Mouse (Mus musculus): ENCODE measurements around the gene Aldoc. TPM values are rescaled to one million over a fixed set of nuclear protein-coding genes. Genes with fewer than 3 reads are reported as not detected.

The Aldoc gene
- polyA plus RNA-seq, 1 experiment: 4.1 TPM

DNA sequence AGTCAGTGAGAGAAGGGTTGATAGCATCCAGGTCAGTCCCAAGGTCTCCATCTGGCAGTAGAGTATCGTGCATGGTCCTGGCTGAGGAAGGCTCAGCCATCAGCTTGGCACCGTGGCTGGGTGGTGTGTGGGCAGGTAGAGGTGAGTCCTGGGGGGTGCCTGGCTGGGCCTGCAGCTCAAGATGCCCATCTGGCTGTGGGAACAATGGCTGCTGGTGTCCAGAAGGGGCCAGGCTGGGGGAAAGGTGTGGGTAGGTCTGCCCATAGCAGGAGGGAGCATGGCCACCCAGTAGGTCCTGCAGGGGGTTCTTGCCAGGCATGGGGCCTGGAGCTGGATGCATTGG lies 38.0 kb downstream of the Aldoc start:
- DNase-seq (ENCODE audit: low spot score): no peak

DNA sequence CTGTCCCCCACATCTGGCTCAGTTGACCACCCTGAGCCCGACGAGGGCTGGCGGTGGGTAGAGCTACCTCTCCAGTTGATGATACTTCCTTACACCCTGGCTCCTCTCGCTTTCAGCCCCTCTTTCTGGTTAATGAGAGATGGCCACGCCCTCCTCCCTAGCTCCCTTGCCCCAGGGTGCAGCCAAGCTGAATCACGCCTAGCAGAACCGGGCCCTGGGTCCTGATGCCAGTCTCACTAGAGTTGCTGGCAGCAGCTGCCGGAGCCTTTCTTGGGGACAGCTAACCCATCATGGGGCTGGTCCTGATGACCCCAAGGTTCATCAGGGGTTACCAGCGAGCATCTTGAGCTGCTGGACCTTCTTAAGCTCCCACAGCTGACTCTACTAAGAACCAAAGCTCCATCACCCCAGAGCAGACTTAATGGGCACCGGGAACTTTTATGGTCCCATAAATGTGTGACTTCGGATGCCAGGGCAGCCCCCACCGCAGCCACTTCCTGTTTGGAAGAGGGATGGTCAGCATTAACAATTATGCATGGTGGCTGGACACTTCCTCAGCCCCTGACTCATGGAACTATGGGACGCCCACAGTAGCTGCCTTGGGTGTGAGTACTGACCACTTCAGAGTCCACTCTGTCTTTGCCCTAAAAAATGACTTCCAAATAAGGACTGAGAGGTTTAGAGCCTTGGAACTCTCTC lies 40.7 kb downstream of the Aldoc start:
- DNase-seq (ENCODE audit: low spot score): no peak

DNA sequence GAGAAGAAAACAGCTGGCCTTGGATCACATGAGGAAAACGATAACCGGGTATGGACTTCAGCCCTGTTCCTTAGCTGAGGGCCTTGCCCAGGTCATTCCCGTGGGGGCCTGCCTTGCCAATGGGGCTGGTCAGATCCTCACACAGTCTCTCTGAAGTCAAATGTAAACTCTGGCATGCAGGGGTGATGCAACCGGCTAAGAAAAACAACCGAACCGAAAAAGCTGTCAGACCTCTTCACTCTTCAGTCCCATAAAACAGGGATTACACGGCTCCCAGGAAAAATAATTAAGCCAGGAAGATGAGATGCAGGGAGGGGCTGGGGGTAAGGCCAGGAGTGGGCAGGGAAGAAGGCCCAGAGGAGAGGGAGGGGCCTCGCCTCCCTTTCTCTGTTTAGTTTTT lies 41.3 kb downstream of the Aldoc start:
- no peak for DNase-seq (ENCODE audit: low spot score)

DNA sequence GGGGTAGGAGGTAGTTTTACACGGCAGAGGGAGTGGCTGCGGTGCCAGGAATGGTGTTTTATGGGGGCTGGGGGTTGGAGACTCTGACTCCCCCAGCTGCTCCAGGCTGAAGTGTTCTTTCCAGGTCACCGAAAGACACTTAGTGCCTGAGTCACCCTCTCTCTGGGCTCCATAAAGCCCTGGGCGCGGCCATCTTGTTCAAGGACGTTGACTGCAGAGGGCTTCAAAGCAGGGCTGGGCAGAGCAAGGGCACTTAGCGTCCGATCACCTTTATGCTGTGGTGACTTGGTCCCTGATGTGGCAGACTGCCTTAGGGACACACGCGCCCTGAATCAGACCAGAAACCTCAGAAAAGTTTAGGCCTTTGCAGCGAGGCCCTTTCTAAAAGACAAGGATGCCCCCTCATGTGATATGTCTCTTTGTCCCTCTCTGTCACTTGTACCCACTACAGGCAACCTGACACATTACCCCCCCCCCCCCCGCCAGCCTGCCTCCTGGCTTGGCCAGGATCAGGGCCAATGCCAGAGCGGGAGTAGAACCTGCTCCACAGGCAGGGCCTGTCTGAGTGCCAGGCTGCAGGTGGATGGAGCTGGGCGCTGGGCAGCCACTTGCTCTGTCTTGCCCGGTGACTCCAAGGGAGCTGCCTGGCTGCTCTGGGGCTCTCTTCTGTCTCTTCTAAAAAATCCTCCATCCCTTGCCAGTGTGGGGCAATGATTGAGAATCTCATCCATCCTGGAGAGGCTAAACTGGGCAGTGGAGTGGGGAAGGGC lies 44.9 kb downstream of the Aldoc start:
- DNase-seq (ENCODE audit: low spot score): no peak

DNA sequence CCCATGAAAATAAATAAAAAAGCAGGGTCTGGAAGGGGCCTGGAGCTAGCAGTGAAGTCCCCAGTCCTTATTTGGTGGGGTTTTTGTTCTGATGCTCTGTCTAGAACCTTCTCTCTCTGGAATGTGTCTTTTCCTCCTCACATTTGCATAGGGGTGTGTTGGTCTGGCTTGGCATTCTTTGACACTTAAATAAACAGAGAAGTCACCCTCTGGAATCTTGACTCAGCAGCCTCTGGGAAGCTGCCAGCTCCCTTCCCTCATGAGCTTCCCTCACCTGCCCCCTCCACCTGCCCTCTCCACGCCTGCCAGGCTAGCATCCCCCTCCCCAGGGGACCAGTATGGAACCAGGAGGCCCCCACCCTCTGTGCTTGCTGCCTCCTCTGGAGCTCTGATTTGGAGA lies 47.6 kb downstream of the Aldoc start:
- no peak for DNase-seq (ENCODE audit: low spot score)

DNA sequence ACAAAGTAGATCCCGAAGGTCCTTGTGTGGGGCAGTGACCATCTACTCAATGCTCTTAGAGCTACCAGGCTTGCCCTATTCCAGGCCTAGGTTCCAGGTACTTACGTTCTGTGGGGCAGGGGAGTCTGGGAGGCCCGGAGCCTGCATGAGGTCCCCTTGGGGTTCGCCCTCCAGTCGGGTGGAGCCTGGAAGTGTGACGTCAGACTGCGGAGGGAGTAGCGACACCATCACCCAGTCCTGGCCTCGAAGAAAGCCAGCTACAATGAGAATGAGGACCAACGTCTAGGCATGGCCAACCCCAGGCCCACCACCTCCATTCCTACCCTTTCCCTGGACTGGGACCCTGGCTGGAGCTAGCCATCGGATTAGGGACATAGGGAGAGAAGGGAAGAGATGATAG lies 48.9 kb downstream of the Aldoc start:
- no peak for DNase-seq (ENCODE audit: low spot score)

DNA sequence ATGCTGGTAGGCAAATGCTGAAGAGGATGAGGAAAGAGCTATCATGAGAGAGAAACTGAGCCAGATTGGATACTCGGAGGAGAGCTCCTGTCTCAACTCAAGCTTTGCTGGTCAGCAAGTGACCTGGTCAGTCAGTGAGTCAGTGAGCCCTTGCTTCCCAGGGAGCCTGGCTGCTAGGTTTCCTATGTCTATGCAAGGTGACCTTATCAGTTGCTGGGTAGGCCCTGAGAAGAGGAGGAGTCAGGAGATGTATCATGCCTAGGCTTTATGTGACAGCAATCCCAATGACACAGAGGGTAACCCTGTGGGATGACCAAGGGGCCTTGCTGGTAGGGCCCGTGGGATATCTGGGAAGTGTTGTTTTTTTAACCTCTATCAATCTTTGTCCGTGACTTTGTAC lies 49.4 kb downstream of the Aldoc start:
- DNase-seq (ENCODE audit: low spot score): no peak

DNA sequence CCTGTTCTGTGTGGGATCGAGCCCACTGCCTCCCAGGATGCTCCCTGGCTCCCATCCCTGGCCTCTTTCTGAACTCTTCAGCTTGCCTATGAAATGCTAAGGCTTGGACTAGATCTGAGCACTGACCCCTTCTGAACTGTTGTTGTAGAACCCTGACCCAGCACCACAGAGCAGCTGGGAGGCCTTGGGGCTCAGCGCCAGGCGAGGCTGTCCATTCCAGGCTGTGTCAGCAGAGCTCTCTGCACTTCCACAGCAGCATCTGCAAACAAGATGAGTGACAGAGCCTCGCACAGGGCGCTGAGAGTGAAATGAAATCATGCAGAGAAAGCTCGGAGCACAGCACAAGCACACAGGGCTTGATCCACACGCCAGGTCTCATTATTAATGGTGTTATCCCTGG lies 49.8 kb downstream of the Aldoc start:
- no peak for DNase-seq (ENCODE audit: low spot score)

DNA sequence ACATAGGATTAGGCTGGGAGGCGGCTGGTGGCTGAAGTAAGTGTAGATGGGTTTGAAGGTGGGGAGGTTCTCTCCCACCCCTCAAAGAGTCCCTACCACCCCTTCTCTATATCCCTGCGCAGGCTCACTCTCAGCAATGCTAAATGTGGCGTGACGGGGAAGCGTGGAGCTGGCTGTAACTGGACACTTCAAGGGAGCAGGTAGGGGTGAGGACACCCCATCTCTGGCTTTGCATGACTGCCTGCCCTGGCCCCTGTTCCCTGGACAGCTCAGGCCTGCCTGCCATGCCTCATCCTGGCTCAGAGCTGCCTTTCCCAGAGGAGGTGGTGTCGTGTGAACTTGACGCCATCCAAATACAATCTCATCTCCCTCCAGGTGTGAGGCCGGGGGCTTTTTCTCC lies 51.4 kb downstream of the Aldoc start:
- DNase-seq (ENCODE audit: low spot score): no peak

Other genes starting within 250 kb of the Aldoc start
- gene Eral1, start 242.6 kb upstream of the Aldoc start, polyA plus RNA-seq (2012; rRNA removed): 23.0 and 28.0 TPM in 2 replicates
- gene Fam222b, start 228.3 kb upstream of the Aldoc start, polyA plus RNA-seq (2012; rRNA removed): 6.1 and 10.1 TPM in 2 replicates
- gene Traf4, start 157.4 kb upstream of the Aldoc start, polyA plus RNA-seq (2012; rRNA removed): 20.4 and 26.1 TPM in 2 replicates
- gene Nek8, start 146.3 kb upstream of the Aldoc start, polyA plus RNA-seq (2012; rRNA removed): 14.4 and 19.7 TPM in 2 replicates
- 24.1 and 33.5 TPM in 2 replicates for gene Tlcd1, start 146.3 kb upstream of the Aldoc start, polyA plus RNA-seq (2012; rRNA removed)
- 2,424 and 3,048 TPM in 2 replicates for gene Rpl23a, start 139.4 kb upstream of the Aldoc start, polyA plus RNA-seq (2012; rRNA removed)
- 66.7 and 79.2 TPM in 2 replicates for gene Rab34, start 134.5 kb upstream of the Aldoc start, polyA plus RNA-seq (2012; rRNA removed)
- gene Proca1, start 129.6 kb upstream of the Aldoc start, polyA plus RNA-seq (2012; rRNA removed): 3.0 and 3.4 TPM in 2 replicates
- gene Sdf2, start 77.2 kb upstream of the Aldoc start, polyA plus RNA-seq (2012; rRNA removed): 111 and 138 TPM in 2 replicates
- gene Supt6, start 77.0 kb upstream of the Aldoc start, polyA plus RNA-seq (2012; rRNA removed): 14.5 and 28.6 TPM in 2 replicates
- 94.2 and 96.9 TPM in 2 replicates for gene 2610507B11Rik, start 61.2 kb upstream of the Aldoc start, polyA plus RNA-seq (2012; rRNA removed)
- 0.28 and 0.55 TPM in 2 replicates for gene BC030499, start 32.1 kb upstream of the Aldoc start, polyA plus RNA-seq (2012; rRNA removed)
- gene Spag5, start 21.4 kb upstream of the Aldoc start, polyA plus RNA-seq (2012; rRNA removed): 1.4 and 1.7 TPM in 2 replicates
- 44.2 and 44.9 TPM in 2 replicates for gene Pigs, start 5.4 kb downstream of the Aldoc start, polyA plus RNA-seq (2012; rRNA removed)
- 91.5 and 94.3 TPM in 2 replicates for gene Unc119, start 20.5 kb downstream of the Aldoc start, polyA plus RNA-seq (2012; rRNA removed)
- 0.08 and 0.15 TPM in 2 replicates for gene Foxn1, start 63.6 kb downstream of the Aldoc start, polyA plus RNA-seq (2012; rRNA removed)
- gene Slc13a2, start 99.2 kb downstream of the Aldoc start, polyA plus RNA-seq (2012; rRNA removed): 0.04 and 0.07 TPM in 2 replicates
- gene Slc46a1, start 142.7 kb downstream of the Aldoc start, polyA plus RNA-seq (2012; rRNA removed): 24.3 and 26.3 TPM in 2 replicates
- 0.54 and 0.81 TPM in 2 replicates for gene Sarm1, start 174.8 kb downstream of the Aldoc start, polyA plus RNA-seq (2012; rRNA removed)
- 3.6 and 4.4 TPM in 2 replicates for gene Vtn, start 176.1 kb downstream of the Aldoc start, polyA plus RNA-seq (2012; rRNA removed)
- not detected in 2 replicates for gene Sebox, start 180.5 kb downstream of the Aldoc start, polyA plus RNA-seq (2012; rRNA removed)
- gene Tmem199, start 189.2 kb downstream of the Aldoc start, polyA plus RNA-seq (2012; rRNA removed): 28.8 and 41.2 TPM in 2 replicates
- 52.5 and 54.7 TPM in 2 replicates for gene Poldip2, start 189.2 kb downstream of the Aldoc start, polyA plus RNA-seq (2012; rRNA removed)
- gene Tnfaip1, start 213.4 kb downstream of the Aldoc start, polyA plus RNA-seq (2012; rRNA removed): 37.1 and 39.9 TPM in 2 replicates
- 87.2 and 93.1 TPM in 2 replicates for gene Ift20, start 213.4 kb downstream of the Aldoc start, polyA plus RNA-seq (2012; rRNA removed)
- 8.7 and 10.7 TPM in 2 replicates for gene Tmem97, start 227.8 kb downstream of the Aldoc start, polyA plus RNA-seq (2012; rRNA removed)

Data from urinary bladder, adult 2 months (tissue).